Mouse (Mus musculus): ENCODE results near the gene Vmn1r68.

DNA sequence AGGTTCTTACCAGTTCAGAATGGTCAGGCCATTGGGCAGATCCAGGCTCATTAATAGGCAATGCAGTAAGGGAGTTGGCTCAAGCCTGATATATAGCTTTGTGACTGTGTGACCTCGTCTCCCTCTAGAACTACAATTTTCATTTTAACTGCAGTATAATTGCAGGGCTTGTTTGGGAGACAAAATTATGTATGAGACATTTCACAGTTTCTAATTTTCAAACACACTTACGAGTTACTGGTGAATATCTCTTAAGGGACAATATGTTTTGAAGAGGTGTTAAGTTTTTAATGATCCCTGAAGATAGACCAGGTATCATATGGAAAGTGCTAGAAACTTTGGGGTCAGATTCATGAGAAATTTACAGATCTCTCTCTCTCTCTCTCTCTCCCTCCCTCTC, at the start of gene Vmn1r68:
- TF ChIP-seq CTCF (IDR thresholded peaks at IDR 0.05; ENCODE audit: borderline replicate concordance, insufficient read depth, low read depth, low read length) (no peak), POLR2A (IDR thresholded peaks at IDR 0.05; ENCODE audit: borderline replicate concordance, insufficient read depth, low read length) (no peak)

Measured in cerebellum, adult 2 months (tissue).